Mouse (Mus musculus): ENCODE data around the gene Tcerg1l.

The Tcerg1l gene

DNA sequence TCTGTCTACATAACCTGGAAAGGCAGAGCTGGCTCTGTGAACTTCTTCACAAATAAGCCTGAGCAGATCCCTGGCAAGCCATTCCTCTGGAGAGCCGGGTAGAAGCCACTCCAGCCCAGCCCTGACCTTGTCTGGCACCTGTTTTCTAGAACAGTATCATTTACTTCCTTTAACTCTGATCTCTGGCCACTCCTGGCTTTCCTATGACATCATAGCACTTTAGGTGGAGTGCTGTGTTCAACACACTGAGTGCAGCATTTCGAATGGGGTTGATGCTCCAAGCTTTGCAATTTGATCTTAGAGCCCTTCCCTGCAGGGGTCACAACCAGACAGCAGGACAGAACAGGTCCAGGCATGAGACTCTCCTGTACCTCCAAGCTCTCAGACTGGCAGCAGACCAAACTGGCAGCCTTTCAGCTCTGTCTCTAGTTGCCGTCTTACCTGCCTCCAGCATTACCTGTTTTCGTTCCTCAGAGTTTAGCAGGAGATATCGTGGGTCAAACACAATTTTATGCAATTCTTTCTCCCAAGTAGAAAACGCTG is 179.9 kb downstream of the Tcerg1l start:
- DNase-seq (ENCODE audit: low spot score in 2 of 2) = no peak

DNA sequence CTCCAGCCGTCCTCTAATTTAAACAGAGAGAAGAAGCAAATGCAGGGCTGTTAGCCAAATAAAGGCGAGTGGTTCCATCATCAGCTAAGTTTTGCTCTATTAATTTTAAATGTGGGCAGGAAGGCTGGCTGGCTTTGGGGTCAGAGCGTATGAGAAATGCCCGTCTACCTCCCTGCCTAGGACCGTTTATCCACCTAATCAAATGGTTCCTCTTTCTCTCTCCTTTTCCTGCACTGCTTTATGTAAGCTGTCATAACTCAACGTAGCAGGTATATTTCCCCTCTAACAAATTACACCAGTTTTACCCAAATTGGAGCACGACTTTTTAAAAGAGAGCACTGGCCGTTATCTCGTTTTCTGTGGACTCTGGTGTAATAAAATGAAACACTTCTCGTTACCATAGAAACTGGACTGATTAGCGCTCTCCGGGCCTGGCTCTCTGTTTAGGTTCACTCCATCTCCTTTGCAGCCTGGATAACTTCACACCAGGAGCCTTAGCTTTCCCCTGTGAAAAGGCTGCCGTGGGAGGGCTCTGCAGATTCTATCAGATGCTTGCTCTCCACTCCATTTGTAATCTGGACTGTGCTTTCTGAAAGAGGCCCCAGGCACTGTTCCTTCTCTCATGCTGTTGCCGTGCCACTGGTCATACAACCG is 182.2 kb downstream of the Tcerg1l start:
- no peak for DNase-seq (ENCODE audit: low spot score in 2 of 2)

DNA sequence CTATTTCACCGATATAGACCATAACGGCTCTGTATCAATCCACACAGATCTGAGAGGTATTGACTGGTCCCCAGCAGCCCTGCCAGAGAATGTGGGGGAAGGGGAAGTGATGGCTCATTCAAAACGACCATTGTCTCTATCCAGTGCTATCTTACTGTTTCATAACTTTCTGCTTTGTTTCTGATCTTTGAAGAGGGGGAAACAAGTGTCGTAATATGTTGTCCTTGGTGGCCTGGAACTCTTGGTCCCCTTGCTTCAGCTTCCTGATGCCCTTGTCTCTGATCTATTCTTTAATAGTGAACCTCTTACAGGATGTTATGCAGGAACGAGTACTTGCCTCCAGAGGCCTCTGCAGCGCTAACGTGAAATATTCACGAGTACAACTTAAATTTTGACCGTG is 182.8 kb downstream of the Tcerg1l start:
- DNase-seq (ENCODE audit: low spot score in 2 of 2) = no peak

DNA sequence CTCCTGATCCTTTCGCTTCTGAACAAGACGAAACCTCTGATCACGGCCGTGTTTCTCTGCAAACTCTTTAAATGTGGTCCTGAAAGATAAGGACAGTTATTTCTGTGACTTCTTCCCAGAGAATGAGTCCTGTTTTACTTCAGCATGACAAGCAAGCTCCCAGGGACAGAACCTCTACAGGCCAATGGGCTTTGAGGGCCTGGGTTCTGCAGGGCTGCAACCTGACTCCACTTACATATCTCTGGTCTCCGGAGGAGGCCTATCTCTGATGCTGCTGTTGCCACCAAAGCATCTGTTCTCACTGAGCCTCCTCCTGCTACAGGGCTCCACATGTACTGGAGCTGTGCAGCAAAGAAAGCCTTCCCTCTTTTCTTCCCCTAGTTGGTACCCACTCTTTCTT is 187.8 kb downstream of the Tcerg1l start:
- no peak for DNase-seq (ENCODE audit: low spot score in 2 of 2)

DNA sequence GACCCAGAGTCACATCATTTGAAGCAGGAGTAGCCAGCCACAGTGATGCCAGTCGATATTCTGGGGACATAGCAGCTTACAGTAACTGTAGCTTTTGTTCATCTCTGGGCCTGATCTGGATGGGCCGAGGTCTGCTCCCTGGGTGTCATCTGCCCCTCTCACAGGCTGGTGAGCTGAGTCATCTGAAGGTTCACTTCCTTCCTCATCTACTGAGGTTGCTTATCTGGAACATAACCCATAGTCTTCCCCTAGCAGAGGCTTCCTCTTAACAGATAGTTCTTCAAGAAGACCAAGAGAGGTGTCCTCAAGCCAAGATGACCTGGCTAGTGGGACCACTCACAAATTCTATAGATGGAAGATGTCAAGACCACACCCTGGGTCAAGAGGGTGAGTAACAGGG is 192.4 kb downstream of the Tcerg1l start:
- DNase-seq (ENCODE audit: low spot score in 2 of 2) = no peak

DNA sequence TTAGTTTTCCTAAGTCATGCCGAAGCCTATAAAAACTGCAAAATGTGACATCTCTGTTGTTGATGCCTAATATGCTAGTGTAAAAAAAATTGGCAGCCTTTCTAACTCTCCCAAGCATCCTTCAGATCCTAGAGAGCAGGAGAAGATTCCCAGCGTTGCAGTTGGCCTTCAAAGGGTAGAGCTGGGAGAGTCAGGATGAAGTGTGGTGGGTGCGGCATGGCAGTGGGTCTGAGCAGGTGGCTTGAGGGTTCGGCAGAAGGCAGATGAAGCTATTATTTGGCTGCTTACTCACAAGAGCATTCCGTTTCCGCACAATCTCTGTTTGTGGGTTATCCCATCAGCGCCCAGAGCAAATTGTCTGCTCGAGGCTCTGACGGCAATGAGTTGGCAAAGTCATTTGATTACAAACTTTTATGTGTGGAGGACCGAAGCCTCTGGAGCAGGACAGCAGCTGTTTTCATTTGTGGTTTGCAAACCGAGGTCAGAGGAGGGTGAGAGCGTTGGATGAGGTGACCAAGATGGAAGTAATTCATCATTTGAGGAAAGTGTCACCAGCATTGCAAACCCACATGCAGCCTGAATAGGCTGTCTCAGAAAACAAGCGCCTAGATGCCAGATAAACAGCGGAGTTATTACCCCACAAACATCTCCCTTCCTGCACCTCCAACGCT is 195.2 kb downstream of the Tcerg1l start:
- DNase-seq (ENCODE audit: low spot score in 2 of 2) = no peak

DNA sequence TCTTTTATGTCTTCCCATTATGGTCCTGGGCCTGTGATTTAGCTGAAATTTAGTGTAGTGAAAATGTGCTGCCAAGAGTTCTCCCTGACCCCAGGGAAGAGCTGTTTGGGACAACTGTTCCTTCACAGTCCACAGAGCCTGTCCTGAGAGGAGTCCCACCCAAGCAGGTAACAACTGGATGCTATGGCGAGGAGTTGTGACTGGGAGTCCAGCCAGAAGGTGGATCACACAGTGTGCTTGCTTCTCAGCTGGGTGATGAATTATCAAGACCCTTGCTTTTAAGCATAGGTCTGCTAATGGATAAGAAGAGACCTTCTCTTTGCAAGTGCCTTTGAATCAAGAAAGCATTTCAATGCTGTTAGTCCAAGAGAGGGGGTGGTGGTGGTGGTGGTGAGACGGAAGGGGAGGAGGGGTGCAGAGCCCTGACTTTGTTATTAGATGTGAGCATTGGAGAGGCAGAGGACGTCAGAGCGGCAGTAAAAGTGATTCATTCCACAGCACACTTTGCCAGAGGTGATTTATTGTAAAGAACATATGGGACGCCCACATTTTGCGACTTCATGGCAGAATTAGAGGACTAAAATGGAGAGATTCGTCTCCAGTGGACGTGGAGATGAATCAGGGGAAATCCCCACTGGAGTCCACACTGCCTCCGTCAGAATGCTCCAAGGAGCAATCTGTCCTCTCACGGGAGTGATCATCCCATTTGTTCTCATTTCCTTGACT is 198.0 kb downstream of the Tcerg1l start:
- DNase-seq (ENCODE audit: low spot score in 2 of 2) = no peak

DNA sequence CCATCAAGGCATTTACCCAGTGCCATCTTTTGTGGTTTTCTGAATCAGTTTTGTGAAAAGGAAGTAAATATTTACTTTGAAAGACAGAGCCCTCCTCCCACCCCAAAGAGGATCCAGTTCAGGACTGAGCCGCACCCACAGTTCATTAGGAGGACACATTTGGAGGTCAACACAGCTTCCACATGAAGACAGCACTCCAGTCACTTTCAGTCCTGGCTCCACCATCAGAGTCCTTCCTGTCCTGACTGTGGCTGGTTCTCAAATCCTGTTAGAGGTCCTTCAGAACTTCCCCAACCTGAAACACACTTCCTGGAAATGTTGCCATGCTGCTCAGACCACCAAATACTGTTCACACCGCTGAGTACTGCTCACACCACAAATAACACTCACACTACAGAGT is 201.4 kb downstream of the Tcerg1l start:
- DNase-seq (ENCODE audit: low spot score in 2 of 2) = no peak

DNA sequence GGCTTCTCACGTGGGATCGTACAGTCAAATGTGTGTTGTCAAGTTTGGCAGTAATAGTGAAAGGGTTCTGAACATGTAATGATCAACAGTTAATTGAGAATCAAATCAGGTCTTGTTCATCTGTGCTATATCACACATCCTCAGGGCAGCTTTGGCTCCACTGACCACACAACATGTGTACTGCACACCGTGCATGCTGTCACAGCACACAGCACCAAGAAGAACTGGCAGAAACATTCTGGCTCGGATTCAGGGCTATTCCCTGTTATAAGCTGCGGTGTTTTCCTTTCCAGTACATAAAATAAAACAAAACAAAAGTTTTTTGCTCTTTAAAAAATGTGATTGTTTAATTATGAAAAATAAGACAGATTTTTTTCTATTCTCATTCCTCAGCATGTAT is 213.3 kb downstream of the Tcerg1l start:
- no peak for DNase-seq (ENCODE audit: low spot score in 2 of 2)

DNA sequence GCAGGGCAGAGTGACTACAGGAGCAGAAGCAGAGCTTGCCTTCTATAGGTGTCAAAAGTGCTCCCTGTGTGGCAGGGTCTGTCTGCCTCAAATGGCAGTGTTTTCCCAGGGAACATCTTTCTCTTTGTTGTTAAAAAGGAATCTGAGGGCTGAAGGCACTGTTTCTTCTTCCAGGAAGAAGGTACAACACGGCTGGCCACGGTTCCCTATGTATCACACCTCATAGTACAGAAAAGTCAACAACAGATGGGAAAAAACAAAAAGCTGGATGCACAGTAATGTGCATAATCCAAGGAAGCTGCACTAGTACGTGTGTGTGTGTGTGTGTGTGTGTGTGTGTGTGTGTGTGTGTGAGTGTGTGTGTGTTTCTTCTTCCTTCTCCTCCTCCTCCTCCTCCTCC is 215.3 kb downstream of the Tcerg1l start:
- DNase-seq (ENCODE audit: low spot score in 2 of 2) = no peak

DNA sequence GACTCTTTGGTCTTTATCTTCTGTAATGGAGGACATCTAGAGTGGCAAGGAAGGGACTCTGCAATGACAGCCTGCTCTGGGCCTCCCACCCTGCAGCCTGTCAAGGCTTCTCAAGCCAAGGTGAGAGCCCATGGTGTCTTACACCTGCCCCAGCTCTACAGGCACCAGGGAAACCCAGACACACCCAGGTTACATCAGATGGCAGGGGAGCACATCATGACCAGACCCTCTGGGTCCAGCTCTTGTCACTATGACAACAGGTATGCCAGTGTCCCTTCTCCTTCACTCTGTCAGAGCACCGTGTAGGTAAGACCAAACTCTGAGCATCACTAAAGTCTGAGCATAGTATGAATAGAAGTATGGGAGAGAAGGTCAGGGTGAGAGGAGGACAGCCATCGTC is 218.9 kb downstream of the Tcerg1l start:
- DNase-seq (ENCODE audit: low spot score in 2 of 2) = no peak

DNA sequence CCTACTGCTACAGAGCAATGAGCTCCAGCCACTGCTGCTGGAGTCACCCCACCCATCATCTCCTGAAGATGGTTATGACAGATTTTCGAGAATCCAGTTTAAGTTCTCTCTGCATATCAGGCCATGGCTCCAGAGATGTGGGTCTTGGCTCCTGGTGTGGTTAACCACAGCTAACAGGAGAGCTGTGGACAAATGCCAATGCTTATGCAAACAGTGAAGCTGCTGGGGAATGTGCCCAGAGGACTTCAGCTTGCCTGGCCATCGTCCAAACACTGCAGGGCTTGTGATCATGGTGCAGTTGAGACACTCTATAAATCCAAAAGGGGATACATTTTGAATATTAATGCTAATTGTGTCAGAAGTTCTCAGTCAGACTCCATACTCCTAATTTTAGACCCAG is 221.5 kb downstream of the Tcerg1l start:
- DNase-seq (ENCODE audit: low spot score in 2 of 2) = no peak

DNA sequence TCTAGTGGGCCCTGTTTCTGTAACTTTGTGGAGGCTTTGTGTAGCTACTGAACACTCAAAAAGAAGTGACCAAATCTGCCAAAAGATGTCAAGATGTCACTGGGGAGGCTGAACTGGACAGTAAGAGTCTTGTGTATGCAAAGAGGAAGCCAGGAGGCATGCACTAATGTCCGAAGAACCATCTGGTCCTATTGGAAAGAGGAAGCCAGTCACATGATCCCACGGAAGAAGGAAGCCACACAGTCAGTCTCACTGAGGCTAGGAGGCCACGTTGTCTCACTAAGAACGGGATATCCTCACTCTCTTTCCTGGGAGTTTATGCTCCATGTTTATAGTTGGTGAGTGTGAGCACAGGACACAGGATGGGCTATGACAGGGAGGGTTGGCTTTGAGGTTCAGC is 227.1 kb downstream of the Tcerg1l start:
- no peak for DNase-seq (ENCODE audit: low spot score in 2 of 2)

All from spleen, postnatal 4 days (tissue).